Mouse (Mus musculus) cerebellum, adult 2 months (tissue): ENCODE measurements around the gene Kars.

ENCODE experiments used
- CTCF ChIP-seq: fragments of 200-500 bp; IDR thresholded peaks from 2 replicates; pipeline ENCODE4 v1.5.1; 2011; ENCODE audit warnings: low read depth, mild to moderate bottlenecking, control low read depth, low read length, moderate library complexity, borderline replicate concordance; ENCODE audit not compliant: insufficient read depth
- POLR2A ChIP-seq: fragments of 200-500 bp; IDR thresholded peaks from 2 replicates; pipeline ENCODE4 v1.6.1; 2011; ENCODE audit warnings: low read length, control low read depth, borderline replicate concordance; ENCODE audit not compliant: insufficient read depth

- no peak for TF ChIP-seq CTCF
- TF ChIP-seq POLR2A, result no peak
Measured at GRCm38 (mm10) chr8:111974138-111974537, 37.0 kb downstream of the Kars start.
